Mouse (Mus musculus): ENCODE data around the gene Spata13.

DNA sequence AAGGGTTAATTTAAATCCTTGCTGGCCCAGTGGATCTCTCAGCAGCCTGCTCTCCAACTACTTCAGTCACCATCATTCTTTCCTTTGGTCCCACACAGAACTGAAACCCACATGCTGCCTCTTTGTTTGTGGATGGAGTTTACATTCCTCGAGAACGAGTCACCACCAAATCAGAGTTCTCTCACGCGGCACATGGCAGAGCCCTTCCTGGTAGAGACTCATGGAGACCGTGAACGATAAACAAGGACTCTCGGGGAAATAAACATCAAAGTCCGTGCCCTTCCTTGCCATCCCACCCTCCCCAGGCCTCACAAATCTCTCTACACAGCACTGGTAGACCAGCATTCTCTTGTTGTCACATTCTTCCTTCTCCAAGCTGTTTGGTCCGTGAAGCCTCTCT lies 12.7 kb upstream of the Spata13 start:
- TF ChIP-seq CTCF (IDR thresholded peaks at IDR 0.05; ENCODE audit: low read depth): no peak
- no peak for TF ChIP-seq EP300 (optimal IDR thresholded peaks at IDR 0.05)
